Mouse (Mus musculus) liver, embryonic 15.5 days (tissue): ENCODE data around the gene Glis1. TPM values are rescaled to one million over a fixed set of nuclear protein-coding genes. Genes with fewer than 3 reads are reported as not detected.

ENCODE experiments used
- ATAC-seq: fragments of 200-750 bp; cut with Nextera tagmentation; 2 replicates; pipeline ENCODE4 v1.8.0; 2017; ENCODE audit warnings: moderate number of reproducible peaks, mild to moderate bottlenecking, moderate library complexity; ENCODE audit not compliant: insufficient read depth
- H3K27ac ChIP-seq: fragments of 300-500 bp; sonication (generic); replicated peaks from 2 replicates; pipeline ENCODE4 v1.5.1; 2015; ENCODE audit warnings: mild to moderate bottlenecking, inconsistent platforms
- H3K27me3 ChIP-seq: fragments of 300-500 bp; sonication (generic); 2 replicates; pipeline ENCODE4 v1.6.1; 2015; ENCODE audit warnings: mild to moderate bottlenecking, inconsistent platforms
- H3K36me3 ChIP-seq: fragments of 300-500 bp; sonication (generic); replicated peaks from 2 replicates; pipeline ENCODE4 v1.6.1; 2015; ENCODE audit warnings: moderate library complexity, mild to moderate bottlenecking, inconsistent platforms
- H3K4me1 ChIP-seq: fragments of 300-500 bp; sonication (generic); replicated peaks from 2 replicates; pipeline ENCODE4 v1.6.1; 2015; ENCODE audit warnings: inconsistent platforms
- H3K4me2 ChIP-seq: fragments of 300-500 bp; sonication (generic); 2 replicates; pipeline ENCODE4 v1.6.1; 2015; ENCODE audit warnings: moderate library complexity, mild to moderate bottlenecking, inconsistent platforms
- H3K4me3 ChIP-seq: fragments of 300-500 bp; sonication (generic); replicated peaks from 2 replicates; pipeline ENCODE4 v1.5.1; 2015; ENCODE audit warnings: mild to moderate bottlenecking, inconsistent platforms
- H3K9ac ChIP-seq: fragments of 300-500 bp; sonication (generic); 2 replicates; pipeline ENCODE4 v1.6.1; 2015; ENCODE audit warnings: moderate library complexity, mild to moderate bottlenecking, inconsistent platforms
- H3K9me3 ChIP-seq: fragments of 300-500 bp; sonication (generic); replicated peaks from 2 replicates; pipeline ENCODE4 v1.6.1; 2016; ENCODE audit warnings: inconsistent platforms
- WGBS: fragments of 180-500 bp; shearing (Covaris S2); methylation state at CpG from one replicate; pipeline ENCODE4 v1.1.7; 2015; ENCODE audit warnings: mixed read lengths; ENCODE audit not compliant: insufficient replicate concordance; 5-methylcytosine and 5-hydroxymethylcytosine counted together
- polyA plus RNA-seq: library from polyadenylated mRNA; unstranded; fragments of >200 nt; fragmentation: Nextera tagmentation; extraction: Ambion mirVana; gene quantifications from 2 replicates; pipeline ENCODE4 v1.2.1, GENCODE M21; 2015

Glis1 gene
- polyA plus RNA-seq, 1 experiment from 2014 or later, result 0.14 TPM

DNA sequence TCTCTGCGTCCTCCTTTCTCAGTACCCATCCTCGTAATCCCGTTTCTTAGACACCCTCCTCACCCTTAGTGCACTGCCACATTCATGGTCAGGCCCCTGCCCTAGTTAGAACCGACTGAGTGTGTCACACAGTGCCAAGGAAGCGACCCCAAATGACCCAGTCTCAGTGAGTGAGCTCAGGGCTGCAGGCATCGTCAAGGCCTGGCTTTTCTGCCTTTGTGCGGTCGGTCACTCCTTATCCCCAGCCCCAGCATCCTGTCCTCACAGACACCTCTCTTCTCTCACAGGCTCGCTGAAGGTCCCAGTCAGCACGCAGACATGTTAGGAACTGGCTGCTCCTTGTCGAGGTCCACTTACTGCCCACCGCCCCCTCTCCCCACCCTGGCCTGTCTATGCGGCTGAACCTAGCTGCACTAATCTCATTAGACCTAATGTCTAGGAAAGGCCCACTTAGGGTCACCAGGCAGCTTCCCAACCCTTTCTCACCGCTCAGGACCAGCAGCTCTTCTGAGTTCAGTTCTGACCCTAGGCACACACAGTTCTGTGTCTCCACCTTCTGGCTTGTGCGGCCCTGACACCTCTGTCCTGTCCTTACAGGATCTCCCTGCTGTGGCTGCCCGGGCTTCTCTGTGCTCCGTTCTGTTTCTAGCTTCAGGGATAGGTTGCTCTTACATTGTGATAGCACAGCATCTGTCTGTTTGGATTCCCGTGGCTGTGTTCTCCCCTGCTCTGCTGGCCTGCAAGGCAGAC, 18.1 kb downstream of the Glis1 start:
- peaks cover 10% of the 10 kb centered on the region for H3K4me1 ChIP-seq
- H3K4me3 ChIP-seq, result no peak overlapping the region
- whole genome bisulfite sequencing, result 68% methylated on average over 18 of the region's 18 CpGs
- no peaks in the 10 kb centered on the region for H3K36me3 ChIP-seq
- peaks cover 12% of the 10 kb centered on the region; the same call in 1 of the 2 replicates for H3K27me3 ChIP-seq
- H3K9me3 ChIP-seq, result no peaks in the 10 kb centered on the region
- no peak overlapping the region for H3K9ac ChIP-seq
- no peak for ATAC-seq
- no peak overlapping the region for H3K4me2 ChIP-seq
- no peak overlapping the region for H3K27ac ChIP-seq

DNA sequence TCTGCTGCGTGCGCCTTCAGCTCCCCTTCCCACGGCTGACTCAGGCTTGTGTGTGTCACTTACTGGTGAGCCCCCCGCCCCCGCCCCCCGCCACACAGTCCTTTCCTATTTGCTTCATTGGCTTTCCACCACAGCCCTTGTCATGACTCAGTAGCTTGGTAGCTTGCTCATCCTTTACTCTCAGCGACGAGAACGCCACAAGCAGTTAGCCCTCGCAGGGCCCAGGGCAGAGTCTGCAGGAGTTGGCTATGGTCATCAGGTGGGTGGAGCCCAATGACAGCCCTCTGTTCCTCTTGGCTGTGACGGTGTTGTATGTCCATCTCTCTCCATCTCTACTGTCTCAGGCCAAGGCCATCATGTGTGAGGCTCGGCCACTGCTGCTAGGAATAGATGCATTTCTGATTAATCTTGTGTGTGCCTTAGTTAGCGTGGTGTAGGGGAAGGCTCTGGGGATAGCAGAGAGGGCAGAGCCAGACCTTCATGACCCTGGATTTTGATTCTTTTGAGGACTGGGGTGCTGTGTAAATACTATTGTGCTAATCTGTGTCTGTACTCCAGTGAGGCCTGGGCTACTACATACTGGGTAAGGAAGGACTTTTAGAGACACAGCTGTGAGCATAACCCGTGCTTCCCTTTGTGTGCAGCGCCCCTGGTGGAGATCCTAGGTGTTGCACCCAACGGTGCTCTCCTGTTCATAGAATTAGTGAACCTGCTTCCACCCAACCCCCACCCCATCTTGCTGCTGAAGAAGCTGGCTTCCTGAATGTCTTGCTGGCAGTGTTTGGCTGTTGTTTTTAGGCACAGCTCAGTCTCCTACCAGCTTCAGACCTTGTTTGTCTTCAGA, 19.0 kb downstream of the Glis1 start:
- Histone ChIP-seq H3K4me2 (no peak overlapping the region), H3K9ac (no peak overlapping the region), H3K4me3 (no peak overlapping the region), H3K27ac (no peak overlapping the region), H3K36me3 (no peaks in the 10 kb centered on the region), H3K27me3 (peaks cover 12% of the 10 kb centered on the region; the same call in 1 of the 2 replicates), H3K4me1 (peaks cover 19% of the 10 kb centered on the region), H3K9me3 (no peaks in the 10 kb centered on the region)
- no peak for ATAC-seq
- WGBS, result 52% methylated on average over 16 of the region's 16 CpGs

DNA sequence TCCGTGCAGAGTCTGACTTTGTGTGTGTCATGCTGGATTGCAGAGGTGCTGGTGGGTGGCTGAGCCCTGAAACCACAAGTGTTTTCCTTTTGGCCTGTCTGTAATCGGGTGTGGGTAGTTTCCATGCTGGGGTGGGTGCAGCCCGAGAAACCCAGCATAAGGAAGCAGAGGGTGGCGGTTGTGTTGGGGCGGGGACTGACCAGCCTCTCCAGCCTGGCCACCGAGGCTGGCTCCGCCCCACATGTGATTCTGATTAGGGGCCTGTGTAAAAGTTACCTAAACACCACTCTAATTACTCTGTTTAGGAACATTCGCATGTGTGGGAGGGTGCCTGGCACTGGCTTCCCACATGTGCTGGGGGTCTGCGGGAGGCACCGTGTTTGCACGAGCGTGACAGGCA, 23.2 kb downstream of the Glis1 start:
- H3K36me3 ChIP-seq, result no peaks in the 10 kb centered on the region
- peak overlapping the region; percentile 57 for H3K4me2 ChIP-seq
- no peaks in the 10 kb centered on the region for H3K9me3 ChIP-seq
- peak; percentile 31 for ATAC-seq
- peak overlapping the region; percentile 88 for H3K27ac ChIP-seq
- 40% methylated on average over 12 of the region's 12 CpGs for WGBS
- H3K4me3 ChIP-seq, result no peak overlapping the region
- peaks cover 37% of the 10 kb centered on the region for H3K4me1 ChIP-seq
- no peak overlapping the region for H3K9ac ChIP-seq
- peaks cover 5% of the 10 kb centered on the region; the same call in 1 of the 2 replicates for H3K27me3 ChIP-seq

DNA sequence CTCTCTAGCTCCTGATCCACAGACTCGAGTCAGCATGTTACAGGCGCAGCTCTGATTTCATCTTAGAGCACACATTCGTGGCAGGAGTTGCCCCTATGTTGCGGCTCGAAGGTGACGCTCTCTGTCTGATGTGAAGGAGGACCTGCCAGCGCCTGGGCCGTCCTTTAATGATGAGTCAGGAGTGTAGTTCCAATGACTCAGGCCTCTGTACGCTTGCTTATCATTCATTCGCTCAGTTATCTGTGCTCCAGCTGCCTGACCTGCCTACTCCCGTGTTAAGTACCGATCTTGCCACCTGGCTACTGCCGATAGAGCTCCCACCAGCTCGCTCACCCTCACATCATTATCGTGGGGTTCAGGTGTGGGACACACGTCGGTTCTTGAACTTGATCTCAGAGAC, 24.5 kb downstream of the Glis1 start:
- Histone ChIP-seq H3K9ac (peak overlapping the region; percentile 16; the same call in 1 of the 2 replicates), H3K27me3 (peaks cover 14% of the 10 kb centered on the region), H3K9me3 (no peaks in the 10 kb centered on the region), H3K4me2 (peak overlapping the region; percentile 57), H3K36me3 (no peaks in the 10 kb centered on the region), H3K4me3 (0 out of 2 replicates have a peak overlapping the region, but pooled peaks have one; percentile 7), H3K4me1 (peaks cover 35% of the 10 kb centered on the region), H3K27ac (peak overlapping the region; percentile 88)
- 23% methylated on average over 17 of the region's 17 CpGs for WGBS
- ATAC-seq, result peak; percentile 95

DNA sequence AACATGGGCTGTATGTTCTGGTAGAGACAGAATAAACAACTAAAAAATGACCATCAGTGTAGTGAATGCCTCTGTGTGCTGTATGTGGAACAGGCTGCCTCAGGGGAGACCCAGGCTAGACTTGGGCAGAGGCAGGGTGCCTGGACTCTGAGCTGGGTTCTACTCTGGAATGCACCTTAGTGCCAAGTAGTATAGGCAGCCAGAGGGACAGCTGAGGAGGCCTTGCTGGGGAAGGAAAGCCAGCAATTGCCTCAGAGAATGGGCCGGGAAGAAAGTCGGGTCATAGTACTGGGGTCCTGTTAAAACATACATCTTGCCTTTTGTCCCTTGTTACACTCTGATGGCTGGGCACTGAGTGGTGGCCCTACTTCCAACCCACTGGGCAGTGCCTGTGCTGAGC, 25.1 kb downstream of the Glis1 start:
- Histone ChIP-seq H3K9ac (0 out of 2 replicates have a peak overlapping the region, but pooled peaks have one; percentile 10), H3K4me3 (no peak overlapping the region)
- ATAC-seq, result 0 out of 2 replicates have a peak, but pooled peaks have one; percentile 19

DNA sequence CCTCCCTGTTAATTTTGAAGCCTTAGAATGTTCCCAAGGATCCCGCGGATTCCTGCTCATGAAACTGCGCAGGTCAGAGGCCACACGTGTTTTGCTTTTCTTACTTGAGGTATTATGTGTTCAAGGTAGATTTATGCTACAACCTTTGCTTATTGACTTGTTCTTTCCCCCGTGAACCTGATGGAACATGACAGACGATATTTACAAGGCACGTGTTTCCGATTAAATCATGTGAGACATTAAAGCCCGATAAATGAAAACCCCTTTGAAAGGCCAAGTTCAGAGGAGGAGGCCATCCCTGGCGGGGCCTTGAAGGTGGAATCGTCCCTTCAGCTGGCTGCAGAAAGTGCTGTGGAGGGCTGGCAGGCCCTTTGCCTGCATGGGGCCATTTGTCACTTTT, 26.1 kb downstream of the Glis1 start:
- Histone ChIP-seq H3K4me2 (no peak overlapping the region), H3K36me3 (no peaks in the 10 kb centered on the region), H3K27ac (no peak overlapping the region), H3K4me3 (no peak overlapping the region), H3K9me3 (no peaks in the 10 kb centered on the region), H3K27me3 (peaks cover 29% of the 10 kb centered on the region), H3K9ac (no peak overlapping the region), H3K4me1 (peaks cover 35% of the 10 kb centered on the region)
- WGBS, result 79% methylated on average over 11 of the region's 11 CpGs
- ATAC-seq, result no peak

More for the DNA sequence above, 25.1 kb downstream of the Glis1 start:
- peaks cover 20% of the 10 kb centered on the region for H3K27me3 ChIP-seq
- H3K27ac ChIP-seq, result peak overlapping the region; percentile 81
- no peaks in the 10 kb centered on the region for H3K9me3 ChIP-seq
- WGBS, result 81% methylated on average over 2 of the region's 2 CpGs
- peak overlapping the region; percentile 57 for H3K4me2 ChIP-seq
- H3K4me1 ChIP-seq, result peaks cover 35% of the 10 kb centered on the region
- no peaks in the 10 kb centered on the region for H3K36me3 ChIP-seq

DNA sequence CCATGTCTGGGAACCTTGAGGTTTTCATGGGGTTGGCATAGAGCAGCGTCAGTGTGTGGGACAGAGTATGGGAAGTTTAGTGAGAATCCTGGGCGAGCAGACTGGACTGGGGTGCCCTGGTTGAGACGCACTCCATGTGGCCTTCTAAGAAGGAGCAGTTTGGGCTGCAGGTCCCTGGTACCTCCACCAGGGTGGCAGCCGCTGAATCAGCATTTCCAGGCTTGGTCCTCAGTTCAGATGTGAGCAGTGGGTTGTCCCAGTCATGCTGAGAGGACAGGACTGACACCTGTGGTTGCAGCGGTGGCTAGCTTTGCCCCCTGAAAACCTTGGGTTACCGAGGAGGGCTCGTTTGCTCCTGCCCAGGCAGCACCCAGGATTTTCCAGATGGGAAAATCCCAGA, 33.4 kb downstream of the Glis1 start:
- H3K27me3 ChIP-seq, result peaks cover 29% of the 10 kb centered on the region
- ATAC-seq, result no peak

DNA sequence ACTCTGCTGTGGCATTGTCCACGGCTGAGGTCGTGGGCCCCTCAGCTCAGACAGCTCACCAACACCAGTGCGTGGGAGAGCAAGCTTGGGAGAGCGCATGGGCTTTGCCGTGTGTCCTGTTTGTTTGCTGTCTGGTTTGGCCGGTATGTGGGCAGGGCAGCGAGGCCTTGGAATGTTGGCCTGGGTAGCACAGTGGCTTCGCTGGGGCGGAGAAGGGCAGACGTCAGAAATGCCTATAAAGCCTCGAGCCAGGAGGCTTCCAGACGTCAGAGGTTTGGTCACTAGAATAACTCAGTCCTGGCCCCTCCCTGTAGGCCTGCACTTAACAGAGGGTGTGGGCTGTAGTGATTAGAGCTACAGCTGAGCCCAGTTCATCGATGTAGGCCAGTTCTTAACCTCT, 33.9 kb downstream of the Glis1 start:
- no peak overlapping the region for H3K4me3 ChIP-seq
- H3K9me3 ChIP-seq, result no peaks in the 10 kb centered on the region
- H3K4me2 ChIP-seq, result no peak overlapping the region
- no peak overlapping the region for H3K9ac ChIP-seq
- no peaks in the 10 kb centered on the region for H3K4me1 ChIP-seq
- 51% methylated on average over 13 of the region's 13 CpGs for WGBS
- no peaks in the 10 kb centered on the region for H3K36me3 ChIP-seq
- peaks cover 26% of the 10 kb centered on the region for H3K27me3 ChIP-seq
- H3K27ac ChIP-seq, result no peak overlapping the region
- no peak for ATAC-seq

More for the DNA sequence above, 33.4 kb downstream of the Glis1 start:
- no peak overlapping the region for H3K4me3 ChIP-seq
- no peaks in the 10 kb centered on the region for H3K4me1 ChIP-seq
- H3K36me3 ChIP-seq, result no peaks in the 10 kb centered on the region
- no peak overlapping the region for H3K4me2 ChIP-seq
- no peak overlapping the region for H3K9ac ChIP-seq
- 57% methylated on average over 7 of the region's 7 CpGs for WGBS
- H3K27ac ChIP-seq, result no peak overlapping the region
- no peaks in the 10 kb centered on the region for H3K9me3 ChIP-seq

DNA sequence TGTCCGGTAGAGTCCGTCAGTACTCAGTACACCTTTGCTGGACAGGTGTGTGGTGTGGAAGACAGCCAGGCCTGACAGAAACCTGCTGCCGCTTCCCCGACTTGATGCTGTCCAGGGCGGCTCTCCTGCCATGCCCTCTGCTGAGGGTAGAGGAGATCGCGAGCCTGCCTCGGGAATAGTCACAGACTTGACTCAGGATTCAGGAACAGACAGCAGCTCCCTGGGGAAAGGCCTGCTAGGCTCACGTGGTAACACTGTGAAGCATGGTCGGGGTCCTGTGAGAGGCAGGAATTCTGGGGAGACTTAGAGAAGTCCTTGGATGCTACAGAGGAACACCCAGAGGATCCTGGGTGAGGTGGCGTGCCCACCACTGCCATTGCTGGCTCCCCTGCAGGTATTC, 34.4 kb downstream of the Glis1 start:
- Histone ChIP-seq H3K27ac (no peak overlapping the region), H3K9me3 (no peaks in the 10 kb centered on the region), H3K9ac (no peak overlapping the region), H3K36me3 (no peaks in the 10 kb centered on the region), H3K4me3 (no peak overlapping the region), H3K4me2 (no peak overlapping the region), H3K4me1 (no peaks in the 10 kb centered on the region), H3K27me3 (peaks cover 22% of the 10 kb centered on the region)
- no peak for ATAC-seq
- WGBS, result 56% methylated on average over 11 of the region's 11 CpGs

DNA sequence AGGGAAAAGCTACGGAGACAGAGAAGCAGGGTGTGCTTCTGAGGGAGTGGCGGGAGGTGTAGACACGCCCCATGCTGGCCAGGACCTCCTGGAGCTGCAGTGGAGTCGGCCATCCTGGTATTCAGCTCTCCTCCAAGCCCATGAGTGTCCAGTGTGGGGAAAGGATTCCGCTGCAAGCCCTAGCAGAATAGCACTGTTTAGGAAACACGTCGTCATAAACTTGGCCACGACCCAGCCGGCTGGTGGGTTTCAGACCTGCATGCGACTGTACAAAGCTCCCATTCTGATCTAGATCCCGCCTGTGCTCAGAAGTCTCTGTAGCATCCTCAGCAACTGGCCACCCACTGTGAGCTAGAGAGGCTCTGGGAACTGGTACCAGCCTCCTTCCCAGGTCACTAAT, 41.9 kb downstream of the Glis1 start:
- Histone ChIP-seq H3K4me2 (no peak overlapping the region), H3K27ac (no peak overlapping the region), H3K36me3 (no peaks in the 10 kb centered on the region), H3K9me3 (no peaks in the 10 kb centered on the region), H3K27me3 (peaks cover 33% of the 10 kb centered on the region), H3K4me3 (no peak overlapping the region), H3K9ac (no peak overlapping the region), H3K4me1 (no peaks in the 10 kb centered on the region)
- WGBS, result 54% methylated on average over 11 of the region's 11 CpGs
- no peak for ATAC-seq

DNA sequence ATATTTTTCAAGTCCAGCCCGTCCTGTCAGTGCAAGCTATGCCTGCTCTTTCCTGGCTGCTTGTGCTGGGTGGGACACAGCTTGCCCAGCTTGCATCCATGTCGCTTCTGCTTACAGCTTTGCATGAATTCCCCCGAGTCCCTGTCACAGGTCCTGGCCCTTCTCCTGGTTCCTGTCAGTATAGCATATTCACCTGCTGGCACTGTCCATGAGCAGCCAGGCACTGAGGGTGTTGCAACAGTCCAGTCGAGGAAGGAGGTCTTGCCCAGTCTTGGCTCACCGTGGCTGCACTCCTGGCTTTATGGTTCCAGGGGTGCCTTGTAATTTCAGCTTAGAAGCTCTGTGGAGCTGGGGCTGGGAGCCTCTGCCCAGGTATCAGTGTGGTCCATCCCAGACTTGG, 44.6 kb downstream of the Glis1 start:
- Histone ChIP-seq H3K9ac (no peak overlapping the region), H3K27me3 (peaks cover 27% of the 10 kb centered on the region; the same call in 1 of the 2 replicates), H3K4me2 (no peak overlapping the region), H3K4me3 (no peak overlapping the region), H3K27ac (no peak overlapping the region), H3K9me3 (no peaks in the 10 kb centered on the region), H3K4me1 (no peaks in the 10 kb centered on the region), H3K36me3 (no peaks in the 10 kb centered on the region)
- 64% methylated on average over 5 of the region's 5 CpGs for WGBS
- no peak for ATAC-seq
